Mouse (Mus musculus): ENCODE data around the gene Rbms1. TPM values are rescaled to one million over a fixed set of nuclear protein-coding genes. Genes with fewer than 3 reads are reported as not detected.

Rbms1 gene
- total and polyA plus RNA-seq, 3 experiments = 10.1 to 27.4 TPM; not detected in 1

GRCm38 (mm10) chr2:60936910-60937309 is 26.1 kb downstream of the Rbms1 start:
- no peaks in the 10 kb centered on the region for H3K4me1 ChIP-seq (ENCODE audit: control insufficient read depth in 1 of 2, insufficient read depth in 2 of 2, low read length in 2 of 2)
- DNase-seq (ENCODE audit: low read depth, low spot score) = no peak
- TF ChIP-seq MXI1 (IDR thresholded peaks at IDR 0.05; ENCODE audit: low read depth, low read length) (no peak), USF2 (IDR thresholded peaks at IDR 0.05; ENCODE audit: borderline replicate concordance in 1 of 2, insufficient read depth in 1 of 2, low read depth in 1 of 2, low read length in 2 of 2) (no peak), UBTF (IDR thresholded peaks at IDR 0.05; ENCODE audit: borderline replicate concordance, insufficient read depth, low read depth, low read length) (no peak), POLR2AphosphoS2 (IDR thresholded peaks at IDR 0.05; ENCODE audit: low read length) (no peak), NRF1 (IDR thresholded peaks at IDR 0.05; ENCODE audit: insufficient read depth, low read depth, low read length, poor library complexity, severe bottlenecking) (no peak), SIN3A (IDR thresholded peaks at IDR 0.05; ENCODE audit: low read length) (no peak), MAX (IDR thresholded peaks at IDR 0.05; ENCODE audit: low read length) (no peak), ZC3H11A (IDR thresholded peaks at IDR 0.05; ENCODE audit: low read depth, low read length) (no peak), POLR2AphosphoS5 (IDR thresholded peaks at IDR 0.05; ENCODE audit: borderline replicate concordance, low read depth, low read length) (no peak), MAZ (IDR thresholded peaks at IDR 0.05; ENCODE audit: low read depth, low read length) (no peak), ZKSCAN1 (IDR thresholded peaks at IDR 0.05; ENCODE audit: low read depth, low read length) (no peak), KAT2A (conservative IDR thresholded peaks at IDR 0.05; ENCODE audit: low read depth, low read length) (no peak), GABPA (IDR thresholded peaks at IDR 0.05; ENCODE audit: low read depth, low read length) (no peak), ELF1 (IDR thresholded peaks at IDR 0.05; ENCODE audit: low read depth, low read length) (no peak)

DNA sequence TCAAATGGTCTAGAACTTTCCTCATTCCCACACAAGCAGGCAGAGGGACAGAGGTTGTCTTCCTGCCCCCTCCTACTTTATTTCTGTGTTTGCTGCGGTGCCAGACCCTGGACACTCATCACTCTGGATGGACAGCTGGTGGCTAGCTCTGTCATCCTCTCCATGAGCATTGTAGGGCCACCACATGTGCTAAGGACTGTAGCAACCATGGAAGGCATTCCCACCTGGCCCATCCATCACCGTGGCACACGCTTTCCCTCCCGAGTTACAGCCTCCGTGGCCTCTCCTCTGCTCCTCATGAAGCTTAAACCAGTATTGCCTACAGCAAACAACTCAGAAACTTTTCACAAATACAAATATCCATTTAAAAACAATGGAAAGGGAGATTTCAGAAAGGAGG is 34.0 kb downstream of the Rbms1 start:
- Histone ChIP-seq H3K9ac (ENCODE audit: control insufficient read depth, low read depth, low read length, poor library complexity, severe bottlenecking) (no peak overlapping the region), H3K27me3 (ENCODE audit: control insufficient read depth in 1 of 2, insufficient read depth in 2 of 2, low read length in 2 of 2) (no peaks in the 10 kb centered on the region; a peak in 1 of 4 replicates), H3K9me3 (replicated peaks; ENCODE audit: insufficient read depth, low read length) (no peaks in the 10 kb centered on the region), H3K4me1 (ENCODE audit: control insufficient read depth in 1 of 2, insufficient read depth in 2 of 2, low read length in 2 of 2) (no peaks in the 10 kb centered on the region; a peak in 1 of 4 replicates), H3K4me3 (ENCODE audit: control insufficient read depth in 1 of 2, insufficient read depth in 1 of 2, low read depth in 2 of 2, low read length in 2 of 2) (no peak overlapping the region), H3K79me2 (ENCODE audit: control insufficient read depth, insufficient read depth, low read length, poor library complexity) (no peaks in the 10 kb centered on the region), H3K27ac (ENCODE audit: control insufficient read depth, low read depth, low read length) (no peak overlapping the region), H3K36me3 (ENCODE audit: control insufficient read depth in 1 of 2, insufficient read depth in 2 of 2, low read length in 2 of 2) (no peaks in the 10 kb centered on the region)
- TF ChIP-seq CHD2 (IDR thresholded peaks at IDR 0.05; ENCODE audit: low read length) (no peak), MYB (IDR thresholded peaks at IDR 0.05; ENCODE audit: low read depth, low read length) (no peak), POLR2A (IDR thresholded peaks at IDR 0.05; ENCODE audit: control insufficient read depth in 1 of 2, insufficient read depth in 1 of 2, low read depth in 1 of 2, low read length in 2 of 2, poor library complexity in 1 of 2) (no peak), USF1 (IDR thresholded peaks at IDR 0.05; ENCODE audit: low read depth, low read length) (no peak)
- DNase-seq (ENCODE audit: low read depth, low spot score) = no peak

More at GRCm38 (mm10) chr2:60936910-60937309, 26.1 kb downstream of the Rbms1 start:
- Histone ChIP-seq H3K27me3 (ENCODE audit: control insufficient read depth in 1 of 2, insufficient read depth in 2 of 2, low read length in 2 of 2) (no peaks in the 10 kb centered on the region), H3K27ac (ENCODE audit: control insufficient read depth, low read depth, low read length) (no peak overlapping the region), H3K9ac (ENCODE audit: control insufficient read depth, low read depth, low read length, poor library complexity, severe bottlenecking) (no peak overlapping the region), H3K36me3 (ENCODE audit: control insufficient read depth in 1 of 2, insufficient read depth in 2 of 2, low read length in 2 of 2) (no peaks in the 10 kb centered on the region), H3K4me3 (ENCODE audit: control insufficient read depth in 1 of 2, insufficient read depth in 1 of 2, low read depth in 2 of 2, low read length in 2 of 2) (no peak overlapping the region), H3K79me2 (ENCODE audit: control insufficient read depth, insufficient read depth, low read length, poor library complexity) (no peaks in the 10 kb centered on the region), H3K9me3 (replicated peaks; ENCODE audit: insufficient read depth, low read length) (no peaks in the 10 kb centered on the region)
